Mouse (Mus musculus): ENCODE data around the gene AL607142.1. TPM values are rescaled to one million over a fixed set of nuclear protein-coding genes. Genes with fewer than 3 reads are reported as not detected.

AL607142.1 gene
- polyA plus RNA-seq, 1 experiment from 2014 or later, result not detected

DNA sequence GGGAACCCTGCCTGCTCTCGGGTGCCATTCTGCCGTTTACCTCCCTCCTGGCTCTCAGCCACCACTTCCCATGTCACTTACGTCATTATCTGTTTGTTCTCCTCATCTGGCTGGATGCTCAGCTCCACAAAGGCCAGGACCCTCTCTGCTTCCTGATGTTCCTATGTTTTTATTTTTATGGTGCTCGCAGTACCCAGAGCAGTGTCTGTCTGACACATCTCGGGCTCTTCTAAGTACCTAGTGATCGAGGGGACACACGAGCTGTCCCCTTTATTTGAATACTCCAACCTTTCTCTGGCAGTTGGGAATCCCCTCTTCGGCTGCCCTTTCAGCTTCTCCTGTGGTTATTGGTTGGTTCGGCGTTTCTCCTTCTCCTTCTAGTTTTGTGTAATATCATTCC lies 6.0 kb upstream of the AL607142.1 start:
- H3K9ac ChIP-seq (replicated peaks), result no peak overlapping the region
- no peaks in the 10 kb centered on the region for H3K27me3 ChIP-seq (ENCODE audit: insufficient read depth, low read length)
- 58% methylated on average over 10 of the region's 10 CpGs for WGBS (ENCODE audit: insufficient replicate concordance)
- H3K27ac ChIP-seq (ENCODE audit: low read depth), result no peak overlapping the region
- no peaks in the 10 kb centered on the region for H3K36me3 ChIP-seq (replicated peaks; ENCODE audit: insufficient read depth, low read length)
- DNase-seq (no peak), ATAC-seq (no peak)
- H3K9me3 ChIP-seq (ENCODE audit: low read length), result no peaks in the 10 kb centered on the region
- no peak overlapping the region for H3K4me3 ChIP-seq (ENCODE audit: low read depth, low read length)
- H3K4me1 ChIP-seq (ENCODE audit: insufficient read depth), result no peaks in the 10 kb centered on the region
- no peak for TF ChIP-seq CTCF (IDR thresholded peaks at IDR 0.05; ENCODE audit: low read depth)
- no peak for TF ChIP-seq EP300 (IDR thresholded peaks at IDR 0.05; ENCODE audit: low read depth)
- no peak overlapping the region for H3K4me2 ChIP-seq (ENCODE audit: low read depth, low read length)

DNA sequence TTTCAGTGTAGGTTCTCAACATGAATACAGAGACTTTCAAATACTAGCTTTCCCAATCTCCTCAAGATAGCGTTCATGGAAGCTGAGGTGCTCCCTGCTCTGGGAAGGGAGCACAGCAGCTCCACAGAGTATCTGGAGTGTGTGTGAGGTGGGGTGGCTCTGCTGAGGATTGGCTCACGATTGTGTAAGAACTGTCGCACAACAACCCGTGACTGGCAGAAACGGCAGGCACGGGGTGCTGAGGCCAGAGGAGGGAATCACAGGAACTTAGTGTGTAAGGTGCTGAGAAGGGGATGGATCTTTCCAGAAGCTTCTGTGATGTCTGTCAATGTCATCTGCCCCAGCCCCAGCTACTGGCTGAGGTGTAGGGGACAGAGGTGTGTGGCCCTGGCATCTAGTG lies 3.1 kb upstream of the AL607142.1 start:
- H3K9ac ChIP-seq (replicated peaks), result no peak overlapping the region
- WGBS (ENCODE audit: insufficient replicate concordance), result 71% methylated on average over 6 of the region's 6 CpGs
- ATAC-seq, result no peak
- no peaks in the 10 kb centered on the region for H3K9me3 ChIP-seq (ENCODE audit: low read length)
- H3K4me2 ChIP-seq (ENCODE audit: low read depth, low read length), result no peak overlapping the region
- no peaks in the 10 kb centered on the region for H3K4me1 ChIP-seq (ENCODE audit: insufficient read depth)
- no peak for TF ChIP-seq CTCF (IDR thresholded peaks at IDR 0.05; ENCODE audit: low read depth)
- TF ChIP-seq EP300 (IDR thresholded peaks at IDR 0.05; ENCODE audit: low read depth), result no peak
- DNase-seq, result no peak
- H3K27ac ChIP-seq (ENCODE audit: low read depth), result no peak overlapping the region
- H3K36me3 ChIP-seq (replicated peaks; ENCODE audit: insufficient read depth, low read length), result no peaks in the 10 kb centered on the region
- H3K4me3 ChIP-seq (ENCODE audit: low read depth, low read length), result no peak overlapping the region
- H3K27me3 ChIP-seq (ENCODE audit: insufficient read depth, low read length), result no peaks in the 10 kb centered on the region

DNA sequence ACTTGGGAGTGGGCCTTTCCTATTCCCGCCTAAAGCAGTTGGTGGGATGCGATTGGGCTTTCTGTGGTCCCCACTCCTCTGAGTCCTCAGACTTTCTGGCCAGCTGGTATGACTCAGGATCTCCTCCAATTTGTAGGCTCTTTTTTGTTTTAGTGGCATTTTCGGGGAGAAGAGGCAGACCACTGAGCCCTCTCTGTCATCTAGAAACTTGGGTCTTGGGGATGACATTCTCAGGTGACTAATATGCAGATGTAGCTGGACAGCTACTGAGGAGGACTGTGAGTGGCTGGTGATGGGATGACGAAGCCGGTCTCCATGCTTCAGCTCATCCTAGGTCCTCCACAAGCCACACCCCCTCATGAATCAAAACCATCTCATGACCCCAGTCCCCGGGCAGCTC lies 2.6 kb upstream of the AL607142.1 start:
- no peak overlapping the region for H3K4me3 ChIP-seq (ENCODE audit: low read depth, low read length)
- H3K27ac ChIP-seq (ENCODE audit: low read depth), result no peak overlapping the region
- H3K9ac ChIP-seq (replicated peaks), result no peak overlapping the region
- no peaks in the 10 kb centered on the region for H3K9me3 ChIP-seq (ENCODE audit: low read length)
- DNase-seq (no peak), ATAC-seq (no peak)
- 68% methylated on average over 6 of the region's 6 CpGs for WGBS (ENCODE audit: insufficient replicate concordance)
- no peaks in the 10 kb centered on the region for H3K27me3 ChIP-seq (ENCODE audit: insufficient read depth, low read length)
- H3K4me1 ChIP-seq (ENCODE audit: insufficient read depth), result no peaks in the 10 kb centered on the region
- TF ChIP-seq EP300 (IDR thresholded peaks at IDR 0.05; ENCODE audit: low read depth) (no peak), CTCF (IDR thresholded peaks at IDR 0.05; ENCODE audit: low read depth) (no peak)
- H3K4me2 ChIP-seq (ENCODE audit: low read depth, low read length), result no peak overlapping the region
- no peaks in the 10 kb centered on the region for H3K36me3 ChIP-seq (replicated peaks; ENCODE audit: insufficient read depth, low read length)

DNA sequence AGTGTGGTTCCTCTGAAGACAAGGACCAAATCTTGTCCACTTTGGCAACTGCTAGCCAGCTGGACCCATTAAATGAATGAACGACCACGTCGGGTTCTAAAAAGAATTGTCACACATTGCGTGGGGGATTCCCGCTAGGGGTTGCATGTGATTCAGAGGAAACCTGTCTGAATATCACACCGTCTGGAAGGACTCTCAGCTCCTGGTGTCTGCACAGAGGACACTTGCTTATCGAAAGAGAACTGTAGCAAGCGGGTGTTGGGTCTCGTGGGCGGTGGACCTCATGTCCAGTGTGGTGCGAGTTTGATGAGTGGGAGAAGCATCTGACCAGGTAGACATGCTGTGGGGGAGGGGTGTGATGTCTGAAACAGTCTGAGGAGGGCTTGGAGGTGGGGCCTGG lies 2.0 kb upstream of the AL607142.1 start:
- ATAC-seq (no peak), DNase-seq (no peak)
- 79% methylated on average over 11 of the region's 11 CpGs for WGBS (ENCODE audit: insufficient replicate concordance)

DNA sequence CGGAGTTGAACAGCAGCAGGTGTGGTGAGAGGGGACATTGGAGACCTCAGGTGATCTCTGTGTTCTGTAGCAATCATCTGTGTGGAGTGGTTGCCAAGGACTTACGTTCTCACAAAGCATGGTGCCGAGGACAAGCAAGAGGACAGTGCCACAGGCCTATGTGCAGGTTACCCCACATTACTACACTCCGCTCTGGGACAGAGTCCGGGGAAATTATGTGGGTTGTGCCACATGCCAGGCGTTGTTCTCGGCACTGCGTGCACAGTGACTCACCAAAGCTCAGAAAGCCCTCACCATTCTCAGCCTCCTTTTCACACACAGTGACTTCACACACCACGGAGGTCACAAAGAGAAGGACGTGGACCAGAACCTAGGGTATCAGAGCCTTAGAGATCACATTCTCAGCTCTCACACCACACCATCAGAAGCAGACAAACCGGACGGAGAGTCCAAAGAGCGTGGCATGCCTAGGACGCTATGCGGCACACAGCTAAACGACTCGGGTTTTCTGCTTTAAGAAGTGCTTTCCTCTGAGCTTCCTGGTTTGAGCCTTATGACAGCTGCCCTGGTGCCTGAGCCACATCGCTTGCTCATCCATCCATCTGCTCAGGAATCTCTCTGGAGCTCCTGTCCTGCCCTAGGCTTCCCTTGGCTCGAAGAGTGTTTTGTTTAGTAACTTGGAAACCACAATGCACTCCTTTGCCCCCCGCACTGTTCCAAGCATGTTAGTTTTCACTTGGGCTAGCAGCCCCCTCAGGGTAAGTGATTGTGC lies 1.3 kb upstream of the AL607142.1 start:
- WGBS (ENCODE audit: insufficient replicate concordance), result 84% methylated on average over 20 of the region's 20 CpGs
- Histone ChIP-seq H3K4me3 (ENCODE audit: low read depth, low read length) (no peak overlapping the region), H3K4me2 (ENCODE audit: low read depth, low read length) (no peak overlapping the region), H3K27ac (ENCODE audit: low read depth) (no peak overlapping the region), H3K36me3 (replicated peaks; ENCODE audit: insufficient read depth, low read length) (no peaks in the 10 kb centered on the region), H3K9me3 (ENCODE audit: low read length) (no peaks in the 10 kb centered on the region), H3K27me3 (ENCODE audit: insufficient read depth, low read length) (no peaks in the 10 kb centered on the region), H3K4me1 (ENCODE audit: insufficient read depth) (no peaks in the 10 kb centered on the region), H3K9ac (replicated peaks) (no peak overlapping the region)
- ATAC-seq (no peak), DNase-seq (no peak)
- TF ChIP-seq EP300 (IDR thresholded peaks at IDR 0.05; ENCODE audit: low read depth) (no peak), CTCF (IDR thresholded peaks at IDR 0.05; ENCODE audit: low read depth) (no peak)

More for the DNA sequence above, 2.0 kb upstream of the AL607142.1 start:
- Histone ChIP-seq H3K4me1 (ENCODE audit: insufficient read depth) (no peaks in the 10 kb centered on the region), H3K9ac (replicated peaks) (no peak overlapping the region), H3K36me3 (replicated peaks; ENCODE audit: insufficient read depth, low read length) (no peaks in the 10 kb centered on the region), H3K9me3 (ENCODE audit: low read length) (no peaks in the 10 kb centered on the region), H3K27ac (ENCODE audit: low read depth) (no peak overlapping the region), H3K4me3 (ENCODE audit: low read depth, low read length) (no peak overlapping the region), H3K4me2 (ENCODE audit: low read depth, low read length) (no peak overlapping the region), H3K27me3 (ENCODE audit: insufficient read depth, low read length) (no peaks in the 10 kb centered on the region)
- TF ChIP-seq EP300 (IDR thresholded peaks at IDR 0.05; ENCODE audit: low read depth) (no peak), CTCF (IDR thresholded peaks at IDR 0.05; ENCODE audit: low read depth) (no peak)

DNA sequence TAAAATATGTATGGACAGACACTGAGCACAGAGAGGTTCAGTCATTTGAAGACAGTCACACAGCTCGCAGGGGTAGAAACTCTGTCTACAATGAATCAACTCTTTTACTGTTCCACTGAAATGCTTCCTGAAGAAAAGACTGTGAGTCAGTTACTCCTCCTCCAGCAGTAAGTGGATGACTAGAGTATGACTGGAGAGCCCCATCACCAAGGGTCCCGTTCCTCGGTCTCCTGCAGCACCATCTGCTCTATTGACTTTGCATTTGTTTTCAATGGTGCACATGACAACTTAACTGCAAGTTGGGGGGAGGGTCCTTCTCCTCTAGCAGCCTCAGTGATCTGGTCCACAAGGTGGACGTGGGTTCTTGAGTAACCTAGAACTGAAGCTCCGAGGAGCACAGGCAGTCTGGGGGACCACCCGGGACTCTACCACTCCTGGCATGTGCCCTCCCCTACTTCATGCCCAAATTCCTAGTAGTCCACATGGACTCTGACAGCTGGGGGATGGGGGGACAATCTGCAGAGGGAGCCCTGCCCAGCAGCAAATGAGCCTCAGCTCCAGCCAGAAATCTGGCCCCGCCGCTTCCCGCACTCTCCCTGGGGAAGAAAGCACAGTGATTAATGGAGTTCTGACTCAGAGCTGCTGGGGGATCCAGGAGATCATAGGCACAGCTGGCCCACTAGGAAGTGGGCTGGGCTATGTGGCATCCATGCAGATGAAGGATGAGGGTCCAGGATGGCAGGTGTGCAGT lies 2.2 kb downstream of the AL607142.1 start:
- no peaks in the 10 kb centered on the region for H3K36me3 ChIP-seq (replicated peaks; ENCODE audit: insufficient read depth, low read length)
- no peaks in the 10 kb centered on the region for H3K9me3 ChIP-seq (ENCODE audit: low read length)
- no peaks in the 10 kb centered on the region for H3K4me1 ChIP-seq (ENCODE audit: insufficient read depth)
- H3K4me2 ChIP-seq (ENCODE audit: low read depth, low read length), result no peak overlapping the region
- TF ChIP-seq CTCF (IDR thresholded peaks at IDR 0.05; ENCODE audit: low read depth) (no peak), EP300 (IDR thresholded peaks at IDR 0.05; ENCODE audit: low read depth) (no peak)
- DNase-seq (no peak), ATAC-seq (no peak)
- H3K27ac ChIP-seq (ENCODE audit: low read depth), result no peak overlapping the region
- H3K4me3 ChIP-seq (ENCODE audit: low read depth, low read length), result no peak overlapping the region
- 88% methylated on average over 9 of the region's 9 CpGs for WGBS (ENCODE audit: insufficient replicate concordance)
- H3K27me3 ChIP-seq (ENCODE audit: insufficient read depth, low read length), result no peaks in the 10 kb centered on the region
- H3K9ac ChIP-seq (replicated peaks), result no peak overlapping the region

Measured in liver, postnatal 0 days (tissue).